In genomic region chr15:93595746-93596145, GRCm38 (mm10) we compare ENCODE assay signal across 8 mouse cellular contexts. TPM values are rescaled to one million over a fixed set of nuclear protein-coding genes. Genes with fewer than 3 reads are reported as not detected.
A peak's percentile ranks its signal among the peaks of the same experiment; 100 is the strongest.
DNase-seq lines count a peak whose midpoint lies in the region; ATAC-seq and TF ChIP-seq lines count a peak whose summit lies in the region.

TSS of gene Prickle1 (minus strand) at chr15:93595891.

- peaks cover 21% of the 10 kb centered on the region for H3K4me1 ChIP-seq in forebrain, embryonic 16.5 days (replicated peaks; ENCODE audit: control insufficient read depth, insufficient read depth, low read length)
- peaks cover 3% of the 10 kb centered on the region; the same call in 1 of the 2 replicates for H3K4me1 ChIP-seq in lung, adult 2 months (ENCODE audit: control insufficient read depth, insufficient read depth, low read length)

- H3K9me3 ChIP-seq in forebrain, embryonic 16.5 days (ENCODE audit: control insufficient read depth, low read length) = no peaks in the 10 kb centered on the region

- peak within 1 kb of the TSS; percentile 98 for H3K4me2 ChIP-seq in forebrain, embryonic 16.5 days (ENCODE audit: low read length)

- no peak for TF ChIP-seq CTCF in lung, adult 2 months (IDR thresholded peaks at IDR 0.05; ENCODE audit: insufficient read depth, low read length)

- WGBS in forebrain, embryonic 16.5 days = 0% methylated on average over 60 of the region's 60 CpGs
- WGBS in lung, adult 2 months = under 1% methylated on average over 60 of the region's 60 CpGs

- H3K27ac ChIP-seq in forebrain, embryonic 16.5 days (ENCODE audit: low read length) = peak within 1 kb of the TSS; percentile 71

- peak; percentile 61; the same call in 1 of the 2 replicates for TF ChIP-seq POLR2A in lung, adult 2 months (IDR thresholded peaks at IDR 0.05; ENCODE audit: borderline replicate concordance, extremely low read depth, low read depth, low read length)

- intact Hi-C loops in heart, postnatal 25 days (cut with DNase I) = loop anchor here (5.0 to 10.0 kb wide), 2 partner anchors 92 to 229 kb away; no protein-coding TSS in a partner anchor

- peak; percentile 93 for ATAC-seq in forebrain, embryonic 16.5 days

- H3K27me3 ChIP-seq in forebrain, embryonic 16.5 days (replicated peaks; ENCODE audit: control insufficient read depth, insufficient read depth, low read length) = peaks cover 2% of the 10 kb centered on the region; the same call in 1 of the 2 replicates

- H3K4me3 ChIP-seq in forebrain, embryonic 16.5 days (replicated peaks; ENCODE audit: low read length) = peak within 1 kb of the TSS; percentile 84
- peak within 1 kb of the TSS; percentile 85 for H3K4me3 ChIP-seq in lung, adult 2 months (replicated peaks; ENCODE audit: extremely low read depth, low read depth, low read length)

- DNase-seq in ES-CJ7 (ENCODE audit: low read depth, low spot score) = peak; percentile 70
- peak; percentile 88 for DNase-seq in cerebellum, adult 11-12 months
- DNase-seq in heart, postnatal 25 days (ENCODE audit: low spot score) = peak; percentile 78
- peak; percentile 79 to 89 for DNase-seq in layer of hippocampus, adult 18-20 months (ENCODE audit: low spot score in 2 of 2)
- peak; percentile 79 for DNase-seq in lung, adult 2 months
- peak; percentile 79 for DNase-seq in ovary, adult 18-20 months (ENCODE audit: low spot score)
- DNase-seq in thymus, adult 18-20 months = peak; percentile 55 to 57

- no peaks in the 10 kb centered on the region for H3K36me3 ChIP-seq in forebrain, embryonic 16.5 days (ENCODE audit: control insufficient read depth, insufficient read depth)

- peak within 1 kb of the TSS; percentile 84 for H3K9ac ChIP-seq in forebrain, embryonic 16.5 days (replicated peaks; ENCODE audit: low read depth, low read length)

RNA-seq across cellular contexts. Expression of gene Prickle1, which starts in this region (rescaled TPM):
- polyA plus RNA-seq in forebrain, embryonic 16.5 days (2015; fragmentation: Nextera tagmentation; extraction: Ambion mirVana) = 20.7 and 24.9 TPM in 2 replicates
- total RNA-seq in heart, postnatal 25 days (2021) = 10 to 100 TPM; 16.8 to 18.9 TPM
- 10 to 100 TPM; 74.6 to 76.6 TPM for total RNA-seq in layer of hippocampus, adult 18-20 months (2021)
- polyA plus RNA-seq in lung, adult 2 months (2012; rRNA removed) = 44.2 and 62.3 TPM in 2 replicates

Comparison
In these comparisons a context has a peak if more than half of its experiments do, and no peak if none do; other contexts are left out.
1. Peak in every context shown above with its lines: DNase-seq, ATAC-seq, H3K4me3 ChIP-seq and H3K27ac ChIP-seq.